Mouse (Mus musculus) megakaryocyte, embryonic 14.5 days (primary cell): ENCODE results near the gene Btaf1.

Experiments used
- FLI1 ChIP-seq: IDR thresholded peaks from 2 replicates; pipeline ENCODE4 v1.6.1; 2012; ENCODE audit warnings: low read length, inconsistent platforms, mixed read lengths
- GATA1 ChIP-seq: IDR thresholded peaks from 3 replicates; pipeline ENCODE4 v1.6.1; 2012; ENCODE audit warnings: mixed read lengths, low read length, inconsistent platforms, borderline replicate concordance

GRCm38 (mm10) chr19:37004557-37004956 lies 78.7 kb downstream of the Btaf1 start:
- no peak for TF ChIP-seq GATA1
- no peak for TF ChIP-seq FLI1
